Mouse (Mus musculus): Measurements from ENCODE around the gene Nek11. TPM values are rescaled to one million over a fixed set of nuclear protein-coding genes. Genes with fewer than 3 reads are reported as not detected.
"Not testable (repeated sequence)": the region's sequence is repeated elsewhere in the genome, so short reads cannot be mapped to it uniquely, and the experiment has no call there.

Nek11 gene
- polyA plus RNA-seq, 1 experiment from 2014 or later: 3.1 TPM

DNA sequence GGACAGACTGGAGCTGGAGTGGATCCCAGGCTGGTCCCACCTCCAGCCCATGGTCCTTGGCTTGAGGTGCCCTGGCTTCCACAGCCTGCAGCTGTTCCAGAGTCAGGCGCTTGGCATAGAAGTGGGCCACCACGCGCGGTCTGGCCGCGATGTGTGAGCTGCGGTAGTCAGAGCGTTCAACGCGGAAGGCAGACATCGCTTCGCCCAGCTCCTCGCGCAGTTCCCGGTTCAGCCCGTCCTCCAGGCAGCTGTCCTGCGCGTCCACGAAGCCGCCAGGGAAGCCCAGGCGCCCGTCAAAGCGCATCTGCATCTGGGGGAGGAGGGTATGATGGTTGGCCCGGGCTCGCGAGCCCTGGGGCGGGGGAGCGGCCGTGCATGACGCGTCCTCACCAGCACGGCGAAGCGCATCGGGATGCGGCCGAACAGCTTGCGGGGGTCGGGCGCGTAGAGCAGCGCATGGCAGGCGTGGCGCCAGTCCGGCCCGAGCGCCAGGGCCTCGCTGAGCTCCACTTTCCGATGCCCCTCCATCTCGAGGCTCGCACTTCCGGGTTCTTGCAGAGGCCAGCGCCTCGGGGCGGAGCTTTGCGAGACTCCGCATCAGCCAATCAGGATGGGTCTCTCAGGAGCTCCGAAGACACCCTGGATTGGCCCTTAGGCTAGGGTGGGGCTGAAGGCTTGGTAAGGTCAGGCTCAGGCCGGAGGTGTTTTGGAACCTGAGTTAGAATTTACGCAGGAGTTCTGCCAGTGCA is 263.9 kb downstream of the Nek11 start, which contains the start of gene Nudt16:
Nudt16 (minus strand) TSS at position 572 of the 749 bp plus-strand sequence.
- Histone ChIP-seq H3K4me1 (peaks cover 25% of the 10 kb centered on the region), H3K9me3 (no peaks in the 10 kb centered on the region), H3K9ac (replicated peaks) (peak within 1 kb of the TSS; percentile 86), H3K4me2 (replicated peaks) (peak within 1 kb of the TSS; percentile 91), H3K27ac (replicated peaks) (peak within 1 kb of the TSS; percentile 90), H3K27me3 (no peaks in the 10 kb centered on the region), H3K4me3 (peak within 1 kb of the TSS; percentile 87), H3K36me3 (no peaks in the 10 kb centered on the region)
- peak; percentile 99 for ATAC-seq (replicated peaks)
- WGBS: under 1% methylated on average over 58 of the region's 60 CpGs

DNA sequence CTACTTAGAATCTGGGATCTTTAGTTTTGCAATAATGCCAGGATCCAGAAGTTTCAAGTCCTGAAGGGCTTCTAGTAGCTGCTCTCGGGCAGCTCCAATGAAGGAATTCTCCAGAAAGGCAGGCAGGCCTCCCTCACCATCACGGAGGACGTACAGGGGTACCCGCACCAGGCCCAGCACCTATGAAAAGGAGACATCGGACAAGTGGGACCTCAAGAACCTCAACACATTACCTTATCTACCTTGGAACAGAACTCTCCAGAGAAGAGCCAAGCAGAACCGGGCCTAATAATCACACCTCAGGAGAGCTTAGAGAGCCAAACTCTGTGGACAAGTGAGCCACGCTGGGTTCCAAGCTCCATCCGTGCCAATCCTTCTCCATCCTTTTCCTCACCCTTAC is 265.0 kb downstream of the Nek11 start:
- Histone ChIP-seq H3K4me3 (peak overlapping the region; percentile 87; the same call in 1 of the 2 replicates), H3K9ac (replicated peaks) (0 out of 2 replicates have a peak overlapping the region, but pooled peaks have one; percentile 86), H3K27ac (replicated peaks) (no peak overlapping the region), H3K27me3 (no peaks in the 10 kb centered on the region), H3K36me3 (no peaks in the 10 kb centered on the region), H3K4me2 (replicated peaks) (peak overlapping the region; percentile 91; the same call in 1 of the 2 replicates), H3K9me3 (no peaks in the 10 kb centered on the region), H3K4me1 (peaks cover 25% of the 10 kb centered on the region)
- no peak for ATAC-seq (replicated peaks)
- 88% methylated on average over 8 of the region's 8 CpGs for WGBS

DNA sequence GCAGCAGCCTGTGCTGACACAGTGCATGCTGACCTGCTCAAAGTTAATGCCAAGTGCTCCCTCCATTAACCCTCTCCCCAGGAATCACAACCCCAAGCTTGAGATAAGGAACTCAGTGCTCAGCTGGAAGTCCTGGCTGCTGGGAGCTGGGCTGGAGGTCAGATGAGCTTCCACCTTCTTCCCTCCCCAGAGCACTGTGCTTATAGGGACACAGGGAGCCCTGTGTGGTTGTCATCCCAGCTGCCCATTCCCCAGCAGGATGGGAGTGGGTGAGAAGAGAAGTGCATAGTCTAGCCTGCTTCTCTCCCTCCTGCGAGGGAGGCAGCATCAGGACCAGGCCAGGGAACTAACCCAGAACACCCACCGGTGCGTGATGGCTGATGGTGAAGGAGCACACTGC is 270.1 kb downstream of the Nek11 start:
- not testable (repeated sequence) for ATAC-seq (replicated peaks); H3K4me2 ChIP-seq (replicated peaks); H3K27me3 ChIP-seq; H3K27ac ChIP-seq (replicated peaks); H3K36me3 ChIP-seq; H3K9ac ChIP-seq (replicated peaks); H3K4me3 ChIP-seq; H3K9me3 ChIP-seq
- WGBS: 88% methylated on average over 3 of the region's 3 CpGs
- peaks cover 11% of the 10 kb centered on the region for H3K4me1 ChIP-seq

Other genes starting within 250 kb of the Nek11 start
- gene Aste1, start 132 bp downstream of the Nek11 start, polyA plus RNA-seq (2015; fragmentation: Nextera tagmentation; extraction: Ambion mirVana): 13.0 and 13.7 TPM in 2 replicates
- gene Atp2c1, start 131.8 kb upstream of the Nek11 start, polyA plus RNA-seq (2015; fragmentation: Nextera tagmentation; extraction: Ambion mirVana): 91.8 and 95.0 TPM in 2 replicates
- 19.0 and 19.7 TPM in 2 replicates for gene Pik3r4, start 247.5 kb upstream of the Nek11 start, polyA plus RNA-seq (2015; fragmentation: Nextera tagmentation; extraction: Ambion mirVana)